Mouse (Mus musculus) small intestine, adult 2 months (tissue): Measurements from ENCODE around the gene Onecut1.

ENCODE experiments used
- CTCF ChIP-seq: fragments of 200-500 bp; IDR thresholded peaks from 2 replicates; pipeline ENCODE4 v1.5.1; 2012; ENCODE audit warnings: low read depth, mild to moderate bottlenecking, control low read depth, inconsistent platforms, low read length, moderate library complexity, mixed read lengths; ENCODE audit not compliant: insufficient replicate concordance, insufficient read length; ENCODE audit errors: extremely low read depth
- POLR2A ChIP-seq: fragments of 200-500 bp; IDR thresholded peaks from 2 replicates; pipeline ENCODE4 v1.6.1; 2012; ENCODE audit warnings: low read depth, mild to moderate bottlenecking, control low read depth, inconsistent platforms, low read length, moderate library complexity

DNA sequence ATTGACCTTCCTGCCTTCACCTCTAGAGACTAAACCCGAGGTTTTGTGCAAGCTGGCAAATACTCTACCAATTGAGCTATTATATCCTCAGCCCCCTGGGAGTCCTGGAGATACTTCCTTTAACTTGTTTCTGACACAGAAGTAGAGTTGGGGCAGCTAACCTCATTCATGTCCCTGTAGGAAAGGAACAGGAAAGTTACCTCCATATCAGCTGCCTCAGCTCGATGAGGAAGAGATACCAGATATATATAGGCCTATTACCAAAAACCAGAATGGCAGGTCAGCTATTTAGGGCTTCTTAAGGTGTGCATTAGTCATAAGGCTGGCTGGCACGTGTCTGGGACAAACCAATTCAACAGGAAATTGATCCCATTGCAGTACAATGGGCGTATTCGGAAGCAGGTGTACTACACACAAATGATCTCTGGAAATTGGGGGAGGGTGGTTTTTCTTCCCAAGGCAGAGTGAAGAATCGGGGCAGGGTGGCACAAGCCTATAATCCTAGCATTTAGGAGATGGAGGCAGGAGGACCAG is 48.6 kb downstream of the Onecut1 start:
- TF ChIP-seq POLR2A (no peak), CTCF (no peak)
